Mouse (Mus musculus): ENCODE measurements around the gene Prickle3. TPM values are rescaled to one million over a fixed set of nuclear protein-coding genes. Genes with fewer than 3 reads are reported as not detected.

The Prickle3 gene
- total and polyA plus RNA-seq, 3 experiments = 1.2 to 3.3 TPM; not detected in 1

DNA sequence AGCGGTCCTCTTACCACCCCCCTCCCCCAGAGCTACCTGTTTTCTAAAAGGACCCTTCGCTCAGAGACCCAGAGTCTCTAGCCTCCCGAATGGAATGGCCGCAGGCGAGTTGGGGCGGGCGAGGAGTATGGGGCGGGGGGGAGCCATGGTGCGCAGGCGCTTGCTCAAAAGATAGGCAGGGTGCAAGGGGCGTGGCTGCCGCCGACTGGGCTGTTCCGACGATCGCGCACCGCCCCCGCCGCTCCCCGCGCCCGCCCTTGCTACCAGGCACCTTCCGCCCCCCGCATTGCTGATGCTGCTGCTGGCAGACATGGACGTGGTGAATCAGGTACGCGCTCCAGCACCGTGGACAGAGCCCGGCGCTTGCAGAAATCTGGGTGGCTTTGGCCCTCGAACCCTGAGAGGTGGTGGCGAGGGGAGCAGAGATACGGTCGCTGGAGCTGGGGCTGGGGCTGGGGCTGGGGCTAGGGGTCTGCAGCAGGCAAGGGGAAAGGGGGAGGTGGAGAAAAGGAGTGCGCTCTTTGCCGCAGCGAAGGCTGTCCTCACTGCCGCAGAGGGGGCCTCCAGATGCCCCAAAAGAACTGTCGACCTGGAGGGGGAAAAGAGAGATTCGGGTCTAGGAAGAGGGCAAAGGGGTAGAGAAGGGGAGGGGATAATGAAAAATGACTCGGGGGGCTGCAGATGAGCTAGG, 18.5 kb upstream of the Prickle3 start, which contains the start of gene Syp (continued):
- no peak for TF ChIP-seq ZC3H11A (IDR thresholded peaks at IDR 0.05; ENCODE audit: low read depth, low read length)
- no peak for TF ChIP-seq RAD21 (IDR thresholded peaks at IDR 0.05; ENCODE audit: low read depth, low read length)
- peak; percentile 20; the same call in 1 of the 2 replicates for TF ChIP-seq TCF12 (IDR thresholded peaks at IDR 0.05; ENCODE audit: low read depth, low read length)
- TF ChIP-seq POLR2A (IDR thresholded peaks at IDR 0.05; ENCODE audit: control insufficient read depth in 1 of 2, insufficient read depth in 1 of 2, low read depth in 1 of 2, low read length in 2 of 2, poor library complexity in 1 of 2) = peak in 1 of 2 experiments; percentile 51; a peak in 1 of 4 replicates
- no peak for TF ChIP-seq ZKSCAN1 (IDR thresholded peaks at IDR 0.05; ENCODE audit: low read depth, low read length)
- TF ChIP-seq SMC3 (IDR thresholded peaks at IDR 0.05; ENCODE audit: low read depth, low read length) = peak; percentile 32; the same call in 1 of the 2 replicates
- TF ChIP-seq TBP (IDR thresholded peaks at IDR 0.05; ENCODE audit: low read depth, low read length) = no peak
- TF ChIP-seq GABPA (IDR thresholded peaks at IDR 0.05; ENCODE audit: low read depth, low read length) = no peak

DNA sequence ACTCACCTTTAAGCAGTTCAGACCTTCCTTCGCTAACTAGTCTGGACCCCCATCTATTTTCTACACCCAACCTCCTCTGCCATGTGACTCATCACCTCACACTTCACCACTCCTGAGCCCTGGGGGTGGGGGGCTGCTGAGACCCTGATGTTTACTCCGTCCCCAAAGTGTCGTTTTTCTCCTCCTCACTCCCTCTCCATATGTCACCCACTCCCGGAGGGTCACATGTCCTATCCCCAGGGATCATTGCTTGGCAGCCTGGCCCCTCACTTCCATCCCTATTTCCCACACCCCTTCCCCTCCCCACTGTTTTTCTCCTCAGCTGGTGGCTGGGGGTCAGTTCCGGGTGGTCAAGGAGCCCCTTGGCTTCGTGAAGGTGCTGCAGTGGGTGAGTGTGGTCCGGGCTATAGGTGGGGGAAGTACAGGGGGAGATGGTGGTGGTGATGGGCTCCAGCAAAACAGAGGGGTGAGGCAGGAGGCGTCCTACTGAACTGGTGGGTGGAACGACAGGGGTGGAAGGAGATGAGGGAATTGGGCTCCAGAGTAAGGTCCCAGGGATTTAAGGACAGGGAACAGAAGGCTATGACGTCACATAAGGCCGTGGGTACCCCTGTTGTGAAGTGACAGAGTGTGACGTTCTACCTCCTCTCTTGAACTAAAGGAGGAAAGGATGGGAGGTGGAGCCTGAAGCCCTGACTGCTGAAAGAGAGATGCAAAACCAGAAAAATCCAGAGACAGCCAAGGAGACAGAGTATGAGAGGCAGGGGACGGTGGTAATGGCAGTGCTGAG, 17.3 kb upstream of the Prickle3 start:
- Histone ChIP-seq H3K9ac (ENCODE audit: control insufficient read depth, low read depth, low read length, poor library complexity, severe bottlenecking) (no peak overlapping the region), H3K4me1 (ENCODE audit: control insufficient read depth in 1 of 2, insufficient read depth in 2 of 2, low read length in 2 of 2) (peaks cover 0 to 18% of the 10 kb centered on the region in 2 experiments; a peak in 1 of 4 replicates), H3K27ac (ENCODE audit: control insufficient read depth, low read depth, low read length) (no peak overlapping the region), H3K27me3 (ENCODE audit: control insufficient read depth in 1 of 2, insufficient read depth in 2 of 2, low read length in 2 of 2) (no peaks in the 10 kb centered on the region), H3K9me3 (replicated peaks; ENCODE audit: insufficient read depth, low read length) (no peaks in the 10 kb centered on the region), H3K4me3 (ENCODE audit: control insufficient read depth in 1 of 2, insufficient read depth in 1 of 2, low read depth in 2 of 2, low read length in 2 of 2) (no peak overlapping the region), H3K79me2 (ENCODE audit: control insufficient read depth, insufficient read depth, low read length, poor library complexity) (no peaks in the 10 kb centered on the region; the same call in 1 of the 2 replicates), H3K36me3 (ENCODE audit: control insufficient read depth in 1 of 2, insufficient read depth in 2 of 2, low read length in 2 of 2) (peaks cover 0 to 5% of the 10 kb centered on the region in 2 experiments; a peak in 2 of 4 replicates)
- no peak for TF ChIP-seq MAZ (IDR thresholded peaks at IDR 0.05; ENCODE audit: low read depth, low read length)
- no peak for TF ChIP-seq EP300 (IDR thresholded peaks at IDR 0.05; ENCODE audit: low read depth in 1 of 2, low read length in 2 of 2)
- no peak for TF ChIP-seq RAD21 (IDR thresholded peaks at IDR 0.05; ENCODE audit: low read depth, low read length)
- TF ChIP-seq ZC3H11A (IDR thresholded peaks at IDR 0.05; ENCODE audit: low read depth, low read length) = no peak
- TF ChIP-seq UBTF (IDR thresholded peaks at IDR 0.05; ENCODE audit: borderline replicate concordance, insufficient read depth, low read depth, low read length) = no peak
- no peak for TF ChIP-seq SIN3A (IDR thresholded peaks at IDR 0.05; ENCODE audit: low read length)
- DNase-seq (ENCODE audit: low read depth, low spot score) = no peak

GRCm38 (mm10) chrX:7640785-7641184, 16.3 kb upstream of the Prickle3 start:
- Histone ChIP-seq H3K9ac (ENCODE audit: control insufficient read depth, low read depth, low read length, poor library complexity, severe bottlenecking) (no peak overlapping the region), H3K79me2 (ENCODE audit: control insufficient read depth, insufficient read depth, low read length, poor library complexity) (no peaks in the 10 kb centered on the region; the same call in 1 of the 2 replicates), H3K4me3 (ENCODE audit: control insufficient read depth in 1 of 2, insufficient read depth in 1 of 2, low read depth in 2 of 2, low read length in 2 of 2) (no peak overlapping the region), H3K36me3 (ENCODE audit: control insufficient read depth in 1 of 2, insufficient read depth in 2 of 2, low read length in 2 of 2) (peaks cover 0 to 5% of the 10 kb centered on the region in 2 experiments; a peak in 2 of 4 replicates), H3K9me3 (replicated peaks; ENCODE audit: insufficient read depth, low read length) (no peaks in the 10 kb centered on the region), H3K27ac (ENCODE audit: control insufficient read depth, low read depth, low read length) (no peak overlapping the region), H3K4me1 (ENCODE audit: control insufficient read depth in 1 of 2, insufficient read depth in 2 of 2, low read length in 2 of 2) (peaks cover 0 to 11% of the 10 kb centered on the region in 2 experiments; a peak in 1 of 4 replicates), H3K27me3 (ENCODE audit: control insufficient read depth in 1 of 2, insufficient read depth in 2 of 2, low read length in 2 of 2) (no peaks in the 10 kb centered on the region)
- TF ChIP-seq USF2 (IDR thresholded peaks at IDR 0.05; ENCODE audit: borderline replicate concordance in 1 of 2, insufficient read depth in 1 of 2, low read depth in 1 of 2, low read length in 2 of 2) = no peak
- 0 out of 6 replicates have a peak, but pooled peaks of 1 of the 3 experiments have one; percentile 11 for TF ChIP-seq CTCF (IDR thresholded peaks at IDR 0.05 in 2 of 3, conservative IDR thresholded peaks at IDR 0.05 in 1 of 3; ENCODE audit: control insufficient read depth in 1 of 3, insufficient read depth in 1 of 3, low read depth in 2 of 3, low read length in 3 of 3, poor library complexity in 1 of 3, severe bottlenecking in 1 of 3)
- no peak for DNase-seq (ENCODE audit: low read depth, low spot score)

All from MEL (cell line).